Mouse (Mus musculus) testis, postnatal 14 days (tissue): ENCODE data around the gene Aftph.

Experiments used
- DNase-seq: peaks from one replicate; pipeline ENCODE4 v3.0.0; 2021; ENCODE audit warnings: low spot score

Gene Aftph

GRCm38 (mm10) chr11:20728044-20728443 lies 13.3 kb downstream of the Aftph start:
- no peak for DNase-seq

- no peak for DNase-seq
Observed at GRCm38 (mm10) chr11:20723572-20723971, 17.8 kb downstream of the Aftph start.

- no peak for DNase-seq
Observed at GRCm38 (mm10) chr11:20712068-20712671, 29.2 kb downstream of the Aftph start.

GRCm38 (mm10) chr11:20691000-20691399 lies 50.4 kb downstream of the Aftph start:
- peak; percentile 27 for DNase-seq

- DNase-seq = no peak
Observed at GRCm38 (mm10) chr11:20681679-20682078, 59.7 kb downstream of the Aftph start.

GRCm38 (mm10) chr11:20680781-20681180 lies 60.6 kb downstream of the Aftph start:
- DNase-seq = no peak

- no peak for DNase-seq
Observed at GRCm38 (mm10) chr11:20679396-20679795, 62.0 kb downstream of the Aftph start.

- no peak for DNase-seq
Observed at GRCm38 (mm10) chr11:20672513-20672912, 68.9 kb downstream of the Aftph start.

- no peak for DNase-seq
Observed at GRCm38 (mm10) chr11:20671789-20672392, 69.5 kb downstream of the Aftph start.

GRCm38 (mm10) chr11:20664878-20665277 lies 76.5 kb downstream of the Aftph start:
- no peak for DNase-seq

- DNase-seq = no peak
Observed at GRCm38 (mm10) chr11:20663580-20664198, 77.7 kb downstream of the Aftph start.

GRCm38 (mm10) chr11:20662811-20663210 lies 78.6 kb downstream of the Aftph start:
- no peak for DNase-seq

- DNase-seq = no peak
Observed at GRCm38 (mm10) chr11:20661652-20662051, 79.7 kb downstream of the Aftph start.

GRCm38 (mm10) chr11:20660111-20661097 lies 81.0 kb downstream of the Aftph start:
- DNase-seq = no peak

GRCm38 (mm10) chr11:20659094-20659493 lies 82.3 kb downstream of the Aftph start:
- DNase-seq = no peak

- DNase-seq = no peak
Observed at GRCm38 (mm10) chr11:20656711-20657057, 84.7 kb downstream of the Aftph start.

- peak; percentile 41 for DNase-seq
Observed at GRCm38 (mm10) chr11:20655795-20656710, 85.3 kb downstream of the Aftph start.

- DNase-seq = no peak
Observed at GRCm38 (mm10) chr11:20651166-20651565, 90.2 kb downstream of the Aftph start.

- no peak for DNase-seq
Observed at GRCm38 (mm10) chr11:20650006-20650639, 91.3 kb downstream of the Aftph start.

- DNase-seq = no peak
Observed at GRCm38 (mm10) chr11:20649477-20649876, 91.9 kb downstream of the Aftph start.
